Mouse (Mus musculus): ENCODE data around the gene C130050O18Rik.

DNA sequence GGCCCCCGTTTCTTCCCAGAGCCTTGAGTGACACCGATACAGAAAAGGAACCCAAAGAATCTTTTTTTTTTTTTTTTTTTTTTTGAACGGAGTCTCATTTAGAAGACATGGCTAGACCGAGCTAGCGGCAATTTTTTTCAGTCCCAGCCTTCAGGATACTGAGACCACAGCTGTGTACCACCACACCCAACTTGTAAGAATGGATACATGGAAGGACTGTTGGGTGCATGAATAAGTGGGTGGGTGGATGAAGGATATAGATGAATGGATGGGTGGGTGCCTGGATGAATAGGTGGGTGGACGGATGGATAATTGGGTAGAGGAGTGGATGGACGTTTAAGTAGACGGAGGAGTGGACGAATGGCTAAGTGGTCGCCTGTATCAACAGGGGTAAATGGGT is 54.9 kb downstream of the C130050O18Rik start:
- TF ChIP-seq CTCF (IDR thresholded peaks at IDR 0.05; ENCODE audit: low read depth, low read length) (no peak), GATA2 (IDR thresholded peaks at IDR 0.05; ENCODE audit: borderline replicate concordance, low read depth, low read length) (no peak)

All from G1E (cell line).